Mouse (Mus musculus): ENCODE data around the gene Cntrob. TPM values are rescaled to one million over a fixed set of nuclear protein-coding genes. Genes with fewer than 3 reads are reported as not detected.

Cntrob gene
- polyA plus RNA-seq, 1 experiment from 2014 or later: 8.6 TPM

GRCm38 (mm10) chr11:69364910-69365309, 41.3 kb upstream of the Cntrob start:
- WGBS: under 1% methylated on average over 6 of the region's 6 CpGs
- Histone ChIP-seq H3K27ac (replicated peaks in 1 of 2; ENCODE audit: control insufficient read depth in 1 of 2, insufficient read depth in 1 of 2, low read depth in 2 of 2, low read length in 2 of 2) (peak overlapping the region in 1 of 2 experiments; percentile 97; a peak in 2 of 4 replicates), H3K4me1 (ENCODE audit: control insufficient read depth in 2 of 2, insufficient read depth in 2 of 2, low read length in 2 of 2) (peaks cover 28 to 37% of the 10 kb centered on the region in 2 experiments), H3K9me3 (ENCODE audit: control insufficient read depth, low read length) (no peaks in the 10 kb centered on the region), H3K27me3 (ENCODE audit: control insufficient read depth, insufficient read depth, low read length) (no peaks in the 10 kb centered on the region), H3K4me3 (ENCODE audit: control insufficient read depth in 1 of 2, insufficient read depth in 1 of 2, low read depth in 1 of 2, low read length in 2 of 2) (no peak overlapping the region), H3K4me2 (ENCODE audit: low read length) (peak overlapping the region; percentile 93), H3K9ac (ENCODE audit: low read length) (peak overlapping the region; percentile 56; the same call in 1 of the 2 replicates), H3K36me3 (ENCODE audit: control insufficient read depth, insufficient read depth, low read length) (peaks cover 40% of the 10 kb centered on the region)
- ATAC-seq (ENCODE audit: insufficient number of reproducible peaks, insufficient read depth, low FRiP score, low read depth): peak; percentile 68

- Histone ChIP-seq H3K9ac (ENCODE audit: low read length) (peak overlapping the region; percentile 34), H3K27me3 (ENCODE audit: control insufficient read depth, insufficient read depth, low read length) (no peaks in the 10 kb centered on the region), H3K4me1 (ENCODE audit: control insufficient read depth in 2 of 2, insufficient read depth in 2 of 2, low read length in 2 of 2) (peaks cover 28 to 32% of the 10 kb centered on the region in 2 experiments), H3K9me3 (ENCODE audit: control insufficient read depth, low read length) (no peaks in the 10 kb centered on the region), H3K4me3 (ENCODE audit: control insufficient read depth in 1 of 2, insufficient read depth in 1 of 2, low read depth in 1 of 2, low read length in 2 of 2) (no peak overlapping the region), H3K36me3 (ENCODE audit: control insufficient read depth, insufficient read depth, low read length) (peaks cover 45% of the 10 kb centered on the region), H3K4me2 (ENCODE audit: low read length) (peak overlapping the region; percentile 93), H3K27ac (replicated peaks in 1 of 2; ENCODE audit: control insufficient read depth in 1 of 2, insufficient read depth in 1 of 2, low read depth in 2 of 2, low read length in 2 of 2) (peak overlapping the region in 1 of 2 experiments; percentile 97; a peak in 1 of 4 replicates)
- WGBS: 53% methylated on average over 8 of the region's 8 CpGs
- ATAC-seq (ENCODE audit: insufficient number of reproducible peaks, insufficient read depth, low FRiP score, low read depth): no peak
Observed at GRCm38 (mm10) chr11:69364376-69364775, 40.8 kb upstream of the Cntrob start.

GRCm38 (mm10) chr11:69362479-69362878, 38.9 kb upstream of the Cntrob start:
- H3K27ac ChIP-seq (replicated peaks in 1 of 2; ENCODE audit: control insufficient read depth in 1 of 2, insufficient read depth in 1 of 2, low read depth in 2 of 2, low read length in 2 of 2): no peak overlapping the region

GRCm38 (mm10) chr11:69362021-69362420, 38.4 kb upstream of the Cntrob start:
- H3K4me1 ChIP-seq (ENCODE audit: control insufficient read depth in 2 of 2, insufficient read depth in 2 of 2, low read length in 2 of 2): peaks cover 20% of the 10 kb centered on the region in 2 experiments
- WGBS: 82% methylated on average over 7 of the region's 7 CpGs
- no peak for ATAC-seq (ENCODE audit: insufficient number of reproducible peaks, insufficient read depth, low FRiP score, low read depth)
- H3K27ac ChIP-seq (replicated peaks in 1 of 2; ENCODE audit: control insufficient read depth in 1 of 2, insufficient read depth in 1 of 2, low read depth in 2 of 2, low read length in 2 of 2): no peak overlapping the region
- H3K4me2 ChIP-seq (ENCODE audit: low read length): no peak overlapping the region
- no peaks in the 10 kb centered on the region for H3K27me3 ChIP-seq (ENCODE audit: control insufficient read depth, insufficient read depth, low read length)
- H3K4me3 ChIP-seq (ENCODE audit: control insufficient read depth in 1 of 2, insufficient read depth in 1 of 2, low read depth in 1 of 2, low read length in 2 of 2): no peak overlapping the region
- peaks cover 69% of the 10 kb centered on the region for H3K36me3 ChIP-seq (ENCODE audit: control insufficient read depth, insufficient read depth, low read length)
- no peaks in the 10 kb centered on the region for H3K9me3 ChIP-seq (ENCODE audit: control insufficient read depth, low read length)
- H3K9ac ChIP-seq (ENCODE audit: low read length): no peak overlapping the region

More at GRCm38 (mm10) chr11:69362479-69362878, 38.9 kb upstream of the Cntrob start:
- H3K4me2 ChIP-seq (ENCODE audit: low read length): no peak overlapping the region
- H3K36me3 ChIP-seq (ENCODE audit: control insufficient read depth, insufficient read depth, low read length): peaks cover 64% of the 10 kb centered on the region
- H3K9me3 ChIP-seq (ENCODE audit: control insufficient read depth, low read length): no peaks in the 10 kb centered on the region
- no peak overlapping the region for H3K9ac ChIP-seq (ENCODE audit: low read length)
- no peak overlapping the region for H3K4me3 ChIP-seq (ENCODE audit: control insufficient read depth in 1 of 2, insufficient read depth in 1 of 2, low read depth in 1 of 2, low read length in 2 of 2)
- WGBS: 82% methylated on average over 2 of the region's 2 CpGs
- H3K4me1 ChIP-seq (ENCODE audit: control insufficient read depth in 2 of 2, insufficient read depth in 2 of 2, low read length in 2 of 2): peaks cover 24 to 25% of the 10 kb centered on the region in 2 experiments
- no peaks in the 10 kb centered on the region for H3K27me3 ChIP-seq (ENCODE audit: control insufficient read depth, insufficient read depth, low read length)
- no peak for ATAC-seq (ENCODE audit: insufficient number of reproducible peaks, insufficient read depth, low FRiP score, low read depth)

DNA sequence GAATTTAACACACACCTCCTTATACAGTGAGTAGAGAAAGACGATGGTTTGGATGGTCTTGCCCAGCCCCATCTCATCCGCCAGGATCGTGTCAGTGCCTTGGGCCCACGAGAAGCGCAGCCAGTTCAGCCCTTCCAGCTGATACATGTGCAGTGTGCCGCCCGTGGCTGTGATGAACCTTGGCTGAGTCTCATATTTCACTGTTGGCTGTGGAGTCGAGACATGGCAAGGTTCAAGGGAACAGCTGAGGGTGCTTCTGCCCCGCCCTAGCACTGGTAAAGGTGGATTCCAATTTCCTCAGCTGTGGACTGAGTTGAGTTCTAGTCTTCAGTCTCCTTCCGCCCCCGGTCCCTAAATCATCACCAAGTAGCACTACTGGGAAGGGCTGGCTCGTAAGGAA, 34.1 kb upstream of the Cntrob start:
- Histone ChIP-seq H3K27ac (replicated peaks in 1 of 2; ENCODE audit: control insufficient read depth in 1 of 2, insufficient read depth in 1 of 2, low read depth in 2 of 2, low read length in 2 of 2) (no peak overlapping the region), H3K36me3 (ENCODE audit: control insufficient read depth, insufficient read depth, low read length) (peaks cover 97% of the 10 kb centered on the region), H3K4me2 (ENCODE audit: low read length) (no peak overlapping the region), H3K4me1 (ENCODE audit: control insufficient read depth in 2 of 2, insufficient read depth in 2 of 2, low read length in 2 of 2) (no peaks in the 10 kb centered on the region), H3K9me3 (ENCODE audit: control insufficient read depth, low read length) (no peaks in the 10 kb centered on the region), H3K9ac (ENCODE audit: low read length) (no peak overlapping the region), H3K27me3 (ENCODE audit: control insufficient read depth, insufficient read depth, low read length) (no peaks in the 10 kb centered on the region), H3K4me3 (ENCODE audit: control insufficient read depth in 1 of 2, insufficient read depth in 1 of 2, low read depth in 1 of 2, low read length in 2 of 2) (no peak overlapping the region)
- no peak for ATAC-seq (ENCODE audit: insufficient number of reproducible peaks, insufficient read depth, low FRiP score, low read depth)
- 88% methylated on average over 12 of the region's 12 CpGs for WGBS

GRCm38 (mm10) chr11:69356544-69356943, 33.0 kb upstream of the Cntrob start:
- Histone ChIP-seq H3K4me3 (ENCODE audit: control insufficient read depth in 1 of 2, insufficient read depth in 1 of 2, low read depth in 1 of 2, low read length in 2 of 2) (no peak overlapping the region), H3K27ac (replicated peaks in 1 of 2; ENCODE audit: control insufficient read depth in 1 of 2, insufficient read depth in 1 of 2, low read depth in 2 of 2, low read length in 2 of 2) (no peak overlapping the region), H3K9ac (ENCODE audit: low read length) (no peak overlapping the region), H3K4me1 (ENCODE audit: control insufficient read depth in 2 of 2, insufficient read depth in 2 of 2, low read length in 2 of 2) (no peaks in the 10 kb centered on the region), H3K4me2 (ENCODE audit: low read length) (no peak overlapping the region), H3K27me3 (ENCODE audit: control insufficient read depth, insufficient read depth, low read length) (no peaks in the 10 kb centered on the region), H3K9me3 (ENCODE audit: control insufficient read depth, low read length) (no peaks in the 10 kb centered on the region), H3K36me3 (ENCODE audit: control insufficient read depth, insufficient read depth, low read length) (peaks cover 99% of the 10 kb centered on the region)
- no peak for ATAC-seq (ENCODE audit: insufficient number of reproducible peaks, insufficient read depth, low FRiP score, low read depth)
- WGBS: 87% methylated on average over 5 of the region's 5 CpGs

GRCm38 (mm10) chr11:69346441-69346840, 22.9 kb upstream of the Cntrob start:
- no peaks in the 10 kb centered on the region for H3K9me3 ChIP-seq (ENCODE audit: control insufficient read depth, low read length)
- ATAC-seq (ENCODE audit: insufficient number of reproducible peaks, insufficient read depth, low FRiP score, low read depth): no peak
- 0 out of 2 replicates have a peak, but pooled peaks cover under 1% of the 10 kb centered on the region for H3K27me3 ChIP-seq (ENCODE audit: control insufficient read depth, insufficient read depth, low read length)
- H3K36me3 ChIP-seq (ENCODE audit: control insufficient read depth, insufficient read depth, low read length): peaks cover 83% of the 10 kb centered on the region
- H3K27ac ChIP-seq (replicated peaks in 1 of 2; ENCODE audit: control insufficient read depth in 1 of 2, insufficient read depth in 1 of 2, low read depth in 2 of 2, low read length in 2 of 2): no peak overlapping the region
- H3K9ac ChIP-seq (ENCODE audit: low read length): no peak overlapping the region
- WGBS: 86% methylated on average over 26 of the region's 26 CpGs
- no peak overlapping the region for H3K4me2 ChIP-seq (ENCODE audit: low read length)
- no peaks in the 10 kb centered on the region for H3K4me1 ChIP-seq (ENCODE audit: control insufficient read depth in 2 of 2, insufficient read depth in 2 of 2, low read length in 2 of 2)
- H3K4me3 ChIP-seq (ENCODE audit: control insufficient read depth in 1 of 2, insufficient read depth in 1 of 2, low read depth in 1 of 2, low read length in 2 of 2): no peak overlapping the region
